Mouse (Mus musculus) myocyte (in vitro differentiated cells): ENCODE results near the gene Akr7a5.

ENCODE experiments used
- CEBPB ChIP-seq: IDR thresholded peaks from 2 replicates; pipeline ENCODE4 v1.6.1; 2011; ENCODE audit warnings: mild to moderate bottlenecking, moderate library complexity; ENCODE audit not compliant: poor library complexity, insufficient read depth, severe bottlenecking
- E2F4 ChIP-seq: IDR thresholded peaks from one replicate; pipeline ENCODE4 v1.6.1; 2011; ENCODE audit warnings: mild to moderate bottlenecking, control low read depth, moderate library complexity; ENCODE audit not compliant: insufficient read depth
- MAX ChIP-seq: IDR thresholded peaks from one replicate; pipeline ENCODE4 v1.6.1; 2011; ENCODE audit warnings: low read depth, mild to moderate bottlenecking, control low read depth
- MYOD1 ChIP-seq, 3 experiments: IDR thresholded peaks; one replicate each; pipeline ENCODE4 v1.6.1; 2011; ENCODE audit warnings: control low read depth in 2 of 3, low read depth in 2 of 3, mild to moderate bottlenecking in 2 of 3, moderate library complexity in 1 of 3; ENCODE audit not compliant: insufficient read length in 2 of 3, control insufficient read depth in 1 of 3
- MYOG ChIP-seq, 3 experiments: IDR thresholded peaks; one replicate each; pipeline ENCODE4 v1.6.1; 2011; ENCODE audit warnings: control low read depth in 2 of 3, low read depth in 2 of 3, mild to moderate bottlenecking in 2 of 3; ENCODE audit not compliant: insufficient read length in 2 of 3, control insufficient read depth in 1 of 3, insufficient read depth in 1 of 3
- POLR2A ChIP-seq: IDR thresholded peaks from one replicate; pipeline ENCODE4 v1.6.1; 2011; ENCODE audit warnings: low read depth, mild to moderate bottlenecking, control low read depth, moderate library complexity; ENCODE audit not compliant: insufficient read length
- REST ChIP-seq: IDR thresholded peaks from one replicate; pipeline ENCODE4 v1.6.1; 2011; ENCODE audit warnings: mild to moderate bottlenecking, control low read depth, moderate library complexity; ENCODE audit not compliant: insufficient read depth, insufficient read length
- TCF12 ChIP-seq: IDR thresholded peaks from one replicate; pipeline ENCODE4 v1.6.1; 2011; ENCODE audit warnings: mild to moderate bottlenecking, control low read depth; ENCODE audit not compliant: poor library complexity, insufficient read depth, severe bottlenecking
- TCF3 ChIP-seq: IDR thresholded peaks from one replicate; pipeline ENCODE4 v1.6.1; 2011; ENCODE audit warnings: low read depth, control low read depth; ENCODE audit not compliant: insufficient read length

DNA sequence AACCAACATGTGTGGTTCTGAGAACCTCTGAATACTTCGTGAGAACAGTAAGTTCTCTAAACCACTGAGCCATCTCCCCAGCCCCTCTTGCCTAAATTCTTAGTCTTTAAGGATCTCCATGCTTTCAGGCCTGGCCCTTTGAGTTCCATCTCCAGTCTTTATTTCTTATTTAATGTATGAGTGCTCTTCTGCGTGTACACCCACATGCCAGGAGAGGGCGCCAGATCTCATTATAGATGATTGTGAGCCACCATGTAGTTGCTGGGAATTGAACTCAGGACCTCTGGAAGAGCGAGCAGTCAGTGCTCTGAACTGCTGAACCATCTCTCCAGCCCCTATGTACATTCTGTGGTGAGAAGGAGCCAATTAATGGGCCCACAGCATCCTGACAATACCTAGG, 2.1 kb downstream of the Akr7a5 start:
- no peak for TF ChIP-seq POLR2A
- no peak for TF ChIP-seq MYOG (IDR thresholded peaks at IDR 0.05; ENCODE audit: control insufficient read depth in 1 of 3, insufficient read depth in 1 of 3, insufficient read length in 2 of 3, low read depth in 2 of 3)
- no peak for TF ChIP-seq MAX
- no peak for TF ChIP-seq E2F4
- TF ChIP-seq MYOD1 (IDR thresholded peaks at IDR 0.05; ENCODE audit: control insufficient read depth in 1 of 3, insufficient read length in 2 of 3, low read depth in 2 of 3) = no peak
- no peak for TF ChIP-seq TCF12
- TF ChIP-seq TCF3 = no peak
- no peak for TF ChIP-seq CEBPB
- TF ChIP-seq REST = no peak
